Mouse (Mus musculus): ENCODE data around the gene Gm45618.
"Not testable (repeated sequence)": the region's sequence is repeated elsewhere in the genome, so short reads cannot be mapped to it uniquely, and the experiment has no call there.

Gene Gm45618

GRCm38 (mm10) chr7:142120629-142121028 lies at the start of gene Gm45618:
Gene Gm45618 (minus strand): TSS chr7:142120729.
- DNase-seq (ENCODE audit: low spot score in 2 of 2) = not testable (repeated sequence)

- no peak for DNase-seq (ENCODE audit: low spot score in 2 of 2)
These were observed 49.3 kb upstream of the Gm45618 start for GRCm38 (mm10) chr7:142169836-142170235.

- DNase-seq (ENCODE audit: low spot score in 2 of 2) = not testable (repeated sequence)
These were observed 45.1 kb upstream of the Gm45618 start, which contains the start of gene Gm4553 for GRCm38 (mm10) chr7:142165639-142166038. Gene Gm4553 (minus strand): TSS chr7:142165739.

GRCm38 (mm10) chr7:142159366-142159765 lies 38.8 kb upstream of the Gm45618 start:
- DNase-seq (ENCODE audit: low spot score in 2 of 2) = no peak

GRCm38 (mm10) chr7:142157013-142157412 lies 36.5 kb upstream of the Gm45618 start, which contains the start of gene Gm29735:
Gene Gm29735 (minus strand): TSS chr7:142157113.
- not testable (repeated sequence) for DNase-seq (ENCODE audit: low spot score in 2 of 2)

- no peak for DNase-seq (ENCODE audit: low spot score in 2 of 2)
These were observed 34.8 kb upstream of the Gm45618 start for GRCm38 (mm10) chr7:142155308-142155707.

GRCm38 (mm10) chr7:142152191-142152590 lies 31.7 kb upstream of the Gm45618 start:
- DNase-seq (ENCODE audit: low spot score in 2 of 2) = no peak

- no peak for DNase-seq (ENCODE audit: low spot score in 2 of 2)
These were observed 28.1 kb upstream of the Gm45618 start for GRCm38 (mm10) chr7:142148633-142149032.

GRCm38 (mm10) chr7:142146033-142146432 lies 25.5 kb upstream of the Gm45618 start:
- DNase-seq (ENCODE audit: low spot score in 2 of 2) = peak in 1 of 2 experiments; percentile 42

- DNase-seq (ENCODE audit: low spot score in 2 of 2) = no peak
These were observed 24.9 kb upstream of the Gm45618 start for GRCm38 (mm10) chr7:142145413-142145940.

- no peak for DNase-seq (ENCODE audit: low spot score in 2 of 2)
These were observed 24.0 kb upstream of the Gm45618 start, which contains the start of gene Gm45337 for GRCm38 (mm10) chr7:142144507-142144906. Gene Gm45337 (minus strand): TSS chr7:142144607.

- not testable (repeated sequence) for DNase-seq (ENCODE audit: low spot score in 2 of 2)
These were observed 23.0 kb upstream of the Gm45618 start for GRCm38 (mm10) chr7:142143506-142144010.

- DNase-seq (ENCODE audit: low spot score in 2 of 2) = no peak
These were observed 20.2 kb upstream of the Gm45618 start for GRCm38 (mm10) chr7:142140696-142141095.

GRCm38 (mm10) chr7:142135934-142136333 lies 15.4 kb upstream of the Gm45618 start, which contains the start of gene Gm39115:
Gene Gm39115 (minus strand): TSS chr7:142136034.
- DNase-seq (ENCODE audit: low spot score in 2 of 2) = not testable (repeated sequence)

GRCm38 (mm10) chr7:142134206-142134995 lies 13.9 kb upstream of the Gm45618 start:
- no peak for DNase-seq (ENCODE audit: low spot score in 2 of 2)

GRCm38 (mm10) chr7:142128843-142129242 lies 8.3 kb upstream of the Gm45618 start:
- no peak for DNase-seq (ENCODE audit: low spot score in 2 of 2)

GRCm38 (mm10) chr7:142119632-142120031 lies 897 bp downstream of the Gm45618 start:
- peak in 1 of 2 experiments; percentile 39 for DNase-seq (ENCODE audit: low spot score in 2 of 2)

GRCm38 (mm10) chr7:142104747-142105146 lies 15.8 kb downstream of the Gm45618 start:
- DNase-seq (ENCODE audit: low spot score in 2 of 2) = no peak

- DNase-seq (ENCODE audit: low spot score in 2 of 2) = peak; percentile 81 to 88
These were observed 22.8 kb downstream of the Gm45618 start for GRCm38 (mm10) chr7:142097776-142098175.

GRCm38 (mm10) chr7:142096701-142097100 lies 23.8 kb downstream of the Gm45618 start:
- DNase-seq (ENCODE audit: low spot score in 2 of 2) = peak in 1 of 2 experiments; percentile 20

- peak; percentile 94 to 95 for DNase-seq (ENCODE audit: low spot score in 2 of 2)
These were observed 25.2 kb downstream of the Gm45618 start, which contains the start of gene Dusp8 for GRCm38 (mm10) chr7:142095183-142095931. Gene Dusp8 (minus strand): TSS chr7:142095843.

All from spleen, postnatal 10 days (tissue).